Mouse (Mus musculus) embryo, embryonic 10.5 days (tissue): ENCODE results near the gene Pax2.
A peak's percentile ranks its signal among the peaks of the same experiment; 100 is the strongest.
"Not testable (repeated sequence)": the region's sequence is repeated elsewhere in the genome, so short reads cannot be mapped to it uniquely, and the experiment has no call there.

Experiments
- DNase-seq: peaks from one replicate; pipeline ENCODE4 v3.0.0-alpha.2; 2015; ENCODE audit warnings: low spot score

Gene Pax2

DNA sequence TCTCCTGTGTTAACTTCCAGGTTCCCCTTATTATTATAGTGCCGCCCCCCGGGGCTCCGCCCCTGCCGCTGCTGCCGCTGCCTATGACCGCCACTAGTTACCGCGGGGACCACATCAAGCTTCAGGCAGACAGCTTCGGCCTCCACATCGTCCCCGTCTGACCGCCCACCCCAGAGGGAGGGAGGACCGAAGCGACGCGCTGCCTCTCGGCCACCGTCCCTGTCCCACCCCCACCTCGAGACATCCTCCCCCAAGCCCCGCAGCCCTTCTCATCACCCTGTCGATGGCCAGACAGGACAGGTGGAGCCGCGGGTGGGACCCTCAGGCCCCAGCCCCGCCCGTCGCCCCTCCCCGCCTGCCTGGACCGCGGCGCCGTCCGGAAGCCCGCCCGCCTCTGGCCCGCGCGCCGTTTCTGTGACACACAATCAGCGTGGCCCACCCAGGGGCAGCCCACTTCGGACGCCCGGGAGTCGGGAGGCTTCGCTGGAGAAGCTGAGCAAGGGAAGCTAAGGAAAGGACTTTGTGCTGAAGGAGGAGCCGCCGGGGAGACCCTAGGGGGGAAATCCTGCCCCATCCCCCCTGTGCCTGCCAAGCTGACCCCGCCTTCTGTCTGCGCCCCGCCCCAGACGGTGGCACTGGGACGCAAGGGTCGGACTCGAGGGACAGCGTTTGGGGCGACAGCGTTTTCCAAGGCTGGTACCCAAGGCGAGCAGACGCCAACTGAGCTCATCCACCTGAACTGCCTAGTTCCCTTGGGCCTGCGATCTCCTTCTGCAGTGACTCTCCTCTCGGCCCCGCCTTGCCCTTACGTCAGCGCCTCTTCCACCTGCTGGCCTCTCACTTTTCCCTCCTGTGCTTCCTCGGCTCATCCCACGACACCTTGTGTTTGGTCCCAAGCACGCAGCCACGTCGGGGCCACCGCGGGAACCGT lies 80.4 kb downstream of the Pax2 start:
- peak; percentile 59 for DNase-seq

- DNase-seq = no peak
Observed at GRCm38 (mm10) chr19:44837426-44838205, 81.8 kb downstream of the Pax2 start.

- DNase-seq = no peak
Observed at GRCm38 (mm10) chr19:44838321-44838720, 82.5 kb downstream of the Pax2 start.

GRCm38 (mm10) chr19:44842661-44843060 lies 86.8 kb downstream of the Pax2 start:
- not testable (repeated sequence) for DNase-seq

GRCm38 (mm10) chr19:44849465-44849864 lies 93.6 kb downstream of the Pax2 start:
- DNase-seq = no peak

GRCm38 (mm10) chr19:44858671-44859070 lies 102.8 kb downstream of the Pax2 start:
- no peak for DNase-seq

DNA sequence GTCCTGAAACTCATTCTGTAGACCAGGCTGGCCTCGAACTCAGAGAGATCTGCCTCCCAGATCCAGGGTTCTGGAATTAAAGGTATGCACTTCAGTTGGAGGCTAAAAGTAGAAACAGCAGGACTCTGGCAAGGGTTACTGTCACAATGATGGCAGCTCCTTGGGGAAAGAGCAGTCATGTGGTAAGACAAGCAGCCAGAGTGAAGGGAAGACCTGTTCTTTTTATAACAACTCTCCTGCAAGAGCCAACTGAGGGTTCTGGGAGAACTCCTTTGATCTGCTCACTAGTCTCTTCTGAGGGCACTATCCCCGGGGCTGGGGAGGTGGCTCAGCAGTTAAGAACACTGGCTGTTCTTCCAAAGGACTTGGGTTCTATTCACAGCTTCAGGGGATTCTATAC lies 112.9 kb downstream of the Pax2 start:
- DNase-seq = no peak

DNA sequence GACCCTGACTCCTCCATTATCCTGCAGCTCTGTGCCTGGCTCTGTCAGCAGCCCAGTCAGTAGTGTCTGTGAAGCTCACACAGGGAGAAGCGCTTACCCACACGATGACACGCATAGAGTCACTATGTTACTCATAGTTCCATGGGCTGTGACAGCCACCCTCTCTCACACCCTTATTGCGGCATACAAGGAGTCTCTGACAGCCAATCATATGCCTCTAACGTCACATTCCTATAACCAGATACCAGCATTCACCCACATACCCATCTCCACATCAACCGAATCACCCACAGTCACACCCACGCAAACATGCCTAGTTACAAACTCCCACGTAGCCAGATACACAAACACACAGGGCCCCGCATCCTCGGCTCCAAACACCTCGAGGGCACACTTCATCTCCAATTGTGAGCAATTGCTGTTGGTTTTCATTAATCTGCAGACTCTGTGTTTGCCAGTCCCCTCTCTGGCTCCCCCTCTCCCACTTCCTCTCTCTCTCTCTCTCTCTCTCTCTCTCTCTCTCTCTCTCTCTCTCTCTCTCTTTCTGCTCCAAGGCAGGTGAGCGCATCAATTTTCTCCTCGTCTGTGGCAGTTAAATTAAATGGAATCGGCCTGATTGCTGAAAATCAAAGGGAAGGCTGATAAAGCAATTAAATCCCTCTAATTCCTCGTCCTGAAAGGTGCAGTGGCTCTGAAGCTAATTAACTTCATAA lies 118.5 kb downstream of the Pax2 start:
- no peak for DNase-seq

DNA sequence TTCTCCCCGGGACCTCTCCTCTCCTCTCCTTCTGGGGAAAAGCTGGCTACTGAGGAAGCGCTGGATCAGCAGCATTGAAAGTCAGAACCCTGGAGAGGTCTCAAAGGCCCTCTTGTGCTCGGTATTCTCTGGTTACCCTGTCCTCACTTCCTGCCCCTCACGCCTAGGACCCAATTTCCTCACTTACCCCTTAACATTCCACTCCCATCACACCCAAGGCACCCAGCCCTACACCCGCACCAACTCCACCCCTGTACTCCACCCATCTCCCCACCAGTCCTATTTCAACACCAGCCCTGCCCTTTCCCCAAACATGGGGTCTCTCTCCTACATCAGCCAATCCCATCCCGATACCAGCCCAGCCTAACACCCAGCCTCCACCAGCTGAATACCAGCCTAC lies 119.1 kb downstream of the Pax2 start:
- DNase-seq = no peak

GRCm38 (mm10) chr19:44875718-44876117 lies 119.9 kb downstream of the Pax2 start:
- DNase-seq = no peak

DNA sequence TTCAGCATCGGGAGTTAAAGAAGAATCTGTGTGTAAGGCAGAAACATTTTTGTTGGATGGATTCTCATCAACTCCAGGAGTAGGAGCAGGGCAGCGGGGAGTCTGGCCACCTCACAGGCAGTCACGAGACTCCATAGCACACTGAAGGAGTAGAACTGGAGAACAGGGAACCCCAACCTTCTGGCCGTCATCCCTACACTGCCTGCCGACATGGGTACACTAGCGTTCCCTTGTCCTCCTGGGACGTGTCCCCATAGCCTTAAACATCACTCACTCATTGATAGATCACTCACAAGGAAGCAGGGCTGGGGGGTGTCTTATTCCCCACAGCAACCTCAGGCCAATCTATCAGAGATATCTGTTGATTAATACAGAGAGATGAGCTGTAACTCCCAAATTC lies 120.7 kb downstream of the Pax2 start:
- DNase-seq = no peak

DNA sequence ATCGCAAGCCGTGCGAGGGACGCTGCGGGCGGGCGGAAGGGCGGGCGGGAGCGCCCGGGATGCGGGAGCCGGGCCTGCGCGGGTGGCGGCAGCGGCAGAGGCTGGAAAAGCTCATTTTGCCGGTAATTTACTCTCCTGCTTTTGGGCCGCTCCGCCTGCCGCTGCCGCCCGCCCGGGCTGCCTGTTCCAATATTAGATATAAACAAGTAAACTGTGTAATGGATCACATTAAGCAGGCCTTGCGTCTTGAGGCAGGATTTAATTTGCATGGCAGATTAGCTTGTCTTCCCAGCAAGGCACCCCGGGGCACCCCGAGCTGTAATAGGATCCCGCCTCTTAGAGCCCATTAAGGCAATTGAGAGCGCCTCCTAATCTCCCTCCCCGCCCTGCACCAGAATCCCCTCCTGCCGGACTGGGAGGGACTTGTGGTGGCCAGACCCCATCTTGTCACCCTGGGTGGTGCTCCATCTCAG lies 126.7 kb downstream of the Pax2 start:
- peak; percentile 70 for DNase-seq

GRCm38 (mm10) chr19:44884331-44884730 lies 128.5 kb downstream of the Pax2 start:
- no peak for DNase-seq

DNA sequence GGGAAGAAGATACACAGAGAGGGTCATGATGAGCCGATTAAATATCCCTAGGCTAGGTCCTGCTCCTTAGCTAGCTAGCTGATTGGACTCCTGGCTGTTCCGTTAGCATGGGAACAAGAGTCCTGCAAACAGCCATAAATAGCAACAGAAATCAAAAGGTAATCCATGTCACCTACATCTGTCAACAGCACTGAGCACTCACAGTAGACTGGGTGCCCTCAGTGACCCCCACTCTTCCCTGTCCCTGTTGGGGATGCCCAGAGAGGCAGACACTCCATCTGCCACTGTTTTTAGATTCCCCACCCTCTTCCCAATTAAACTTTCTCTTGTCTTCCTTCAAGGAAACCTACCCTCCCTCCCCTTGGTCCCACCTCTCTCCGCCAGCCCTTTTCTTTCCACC lies 130.6 kb downstream of the Pax2 start:
- DNase-seq = no peak
